Mouse (Mus musculus): ENCODE measurements around the gene Baat. TPM values are rescaled to one million over a fixed set of nuclear protein-coding genes. Genes with fewer than 3 reads are reported as not detected.

Baat gene
- polyA plus RNA-seq, 1 experiment from 2014 or later, result not detected

Other genes starting within 250 kb of the Baat start
- gene Acnat2, start 98.4 kb downstream of the Baat start, polyA plus RNA-seq (2015; fragmentation: Nextera tagmentation; extraction: Ambion mirVana), result not detected in 2 replicates
- not detected in 2 replicates for gene Acnat1, start 32.6 kb downstream of the Baat start, polyA plus RNA-seq (2015; fragmentation: Nextera tagmentation; extraction: Ambion mirVana)
- 72.3 and 72.5 TPM in 2 replicates for gene Mrpl50, start 14.5 kb upstream of the Baat start, polyA plus RNA-seq (2015; fragmentation: Nextera tagmentation; extraction: Ambion mirVana)
- gene Zfp189, start 14.6 kb upstream of the Baat start, polyA plus RNA-seq (2015; fragmentation: Nextera tagmentation; extraction: Ambion mirVana), result 10.1 and 11.2 TPM in 2 replicates
- gene Aldob, start 43.0 kb upstream of the Baat start, polyA plus RNA-seq (2015; fragmentation: Nextera tagmentation; extraction: Ambion mirVana), result 0.20 and 0.86 TPM in 2 replicates
- gene Tmem246, start 91.3 kb upstream of the Baat start, polyA plus RNA-seq (2015; fragmentation: Nextera tagmentation; extraction: Ambion mirVana), result 38.1 and 39.6 TPM in 2 replicates
- 37.0 and 40.0 TPM in 2 replicates for gene Rnf20, start 125.4 kb upstream of the Baat start, polyA plus RNA-seq (2015; fragmentation: Nextera tagmentation; extraction: Ambion mirVana)
- gene Ppp3r2, start 175.5 kb upstream of the Baat start, polyA plus RNA-seq (2015; fragmentation: Nextera tagmentation; extraction: Ambion mirVana), result 0.05 and 0.09 TPM in 2 replicates